Mouse (Mus musculus): ENCODE measurements around the gene Nuak2. TPM values are rescaled to one million over a fixed set of nuclear protein-coding genes. Genes with fewer than 3 reads are reported as not detected.

Nuak2 gene
- polyA plus RNA-seq, 1 experiment from 2014 or later = 2.3 TPM

DNA sequence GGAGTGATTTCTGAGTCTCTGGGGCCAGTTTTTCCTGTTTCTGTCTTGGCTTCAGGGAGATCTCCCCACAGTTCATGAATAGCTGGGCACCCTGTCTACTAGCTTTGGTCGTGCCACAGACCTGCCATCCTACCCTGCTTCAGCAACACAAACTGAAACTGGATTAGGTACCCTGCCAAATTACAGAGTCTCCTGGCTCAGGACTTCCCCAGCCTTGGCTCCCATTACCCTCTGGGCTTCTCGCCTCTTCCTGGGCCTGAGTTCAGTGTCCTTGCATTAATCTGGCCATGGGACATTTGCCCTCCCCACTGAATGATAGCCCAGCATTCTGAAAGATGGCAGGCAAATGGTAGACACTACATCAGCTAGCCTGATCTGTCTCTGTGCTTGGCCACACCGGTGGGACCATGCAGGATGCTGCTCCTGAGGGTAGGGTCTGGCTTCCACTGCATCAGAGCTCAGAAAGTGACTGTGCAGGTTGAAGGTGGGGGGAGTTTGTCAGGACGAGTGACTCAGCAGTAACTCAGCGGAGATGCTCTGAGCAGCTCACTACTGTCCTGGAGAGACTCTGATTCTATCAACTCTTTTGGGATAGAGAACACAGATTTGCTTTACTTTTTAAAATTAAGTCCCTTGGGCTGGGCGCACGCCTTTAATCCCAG, 49.1 kb downstream of the Nuak2 start:
- Histone ChIP-seq H3K9ac (ENCODE audit: low read depth, low read length) (no peak overlapping the region), H3K4me2 (replicated peaks; ENCODE audit: low read depth, low read length) (no peak overlapping the region), H3K4me1 (ENCODE audit: control insufficient read depth, insufficient read depth, low read length) (no peaks in the 10 kb centered on the region), H3K27me3 (ENCODE audit: control insufficient read depth, insufficient read depth, low read length) (no peaks in the 10 kb centered on the region), H3K4me3 (ENCODE audit: low read length) (no peak overlapping the region), H3K36me3 (ENCODE audit: control insufficient read depth, insufficient read depth, low read length) (peaks cover 16% of the 10 kb centered on the region), H3K27ac (ENCODE audit: low read depth, low read length) (no peak overlapping the region), H3K9me3 (ENCODE audit: control insufficient read depth, low read length) (no peaks in the 10 kb centered on the region)
- 94% methylated on average over 7 of the region's 7 CpGs for WGBS
- ATAC-seq (ENCODE audit: low FRiP score, low TSS enrichment) = no peak

DNA sequence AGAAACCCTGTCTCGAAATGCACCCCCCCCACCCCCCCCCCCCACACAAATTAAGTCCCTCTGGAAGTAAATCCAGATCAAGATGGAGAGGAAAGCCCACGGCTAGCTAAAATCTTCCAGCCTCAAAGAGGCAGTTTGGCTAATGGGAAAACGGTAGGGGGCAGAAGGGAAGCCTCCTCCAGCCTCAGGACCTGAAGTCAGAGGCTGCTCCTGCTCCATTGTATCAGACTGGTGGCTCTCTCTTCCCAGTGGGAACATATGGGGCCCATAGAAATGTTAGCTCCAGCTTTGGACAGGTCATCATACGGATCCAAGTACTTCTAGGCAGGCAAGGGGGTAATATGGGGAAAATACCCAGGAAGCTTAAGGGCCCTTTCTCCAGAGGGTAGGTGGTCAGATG, 49.7 kb downstream of the Nuak2 start:
- Histone ChIP-seq H3K27me3 (ENCODE audit: control insufficient read depth, insufficient read depth, low read length) (no peaks in the 10 kb centered on the region), H3K36me3 (ENCODE audit: control insufficient read depth, insufficient read depth, low read length) (peaks cover 10% of the 10 kb centered on the region), H3K9me3 (ENCODE audit: control insufficient read depth, low read length) (no peaks in the 10 kb centered on the region), H3K9ac (ENCODE audit: low read depth, low read length) (no peak overlapping the region), H3K4me2 (replicated peaks; ENCODE audit: low read depth, low read length) (no peak overlapping the region), H3K4me1 (ENCODE audit: control insufficient read depth, insufficient read depth, low read length) (no peaks in the 10 kb centered on the region; the same call in 1 of the 2 replicates), H3K27ac (ENCODE audit: low read depth, low read length) (no peak overlapping the region), H3K4me3 (ENCODE audit: low read length) (no peak overlapping the region)
- ATAC-seq (ENCODE audit: low FRiP score, low TSS enrichment) = no peak
- WGBS = 72% methylated on average over 4 of the region's 4 CpGs

DNA sequence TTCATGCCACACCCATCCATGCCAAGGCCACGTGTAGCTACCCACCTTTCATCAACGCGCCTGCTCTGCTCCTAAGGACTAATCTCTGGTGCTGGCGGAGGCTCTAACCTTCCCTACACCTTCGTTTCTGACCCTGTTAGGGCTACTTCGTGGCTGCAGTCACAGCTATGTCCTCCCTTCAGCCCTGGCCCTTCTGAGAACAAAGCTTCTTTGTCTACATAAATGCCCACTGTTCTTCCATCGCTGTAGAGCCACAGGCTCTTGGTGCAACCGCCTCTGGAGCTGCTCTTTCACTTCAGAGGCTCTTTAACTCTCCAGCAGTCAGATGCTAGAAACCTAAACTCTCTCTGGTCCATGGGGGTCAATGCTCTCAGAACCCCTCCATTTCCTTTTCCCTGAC, 50.3 kb downstream of the Nuak2 start:
- Histone ChIP-seq H3K27ac (ENCODE audit: low read depth, low read length) (no peak overlapping the region), H3K4me3 (ENCODE audit: low read length) (no peak overlapping the region), H3K27me3 (ENCODE audit: control insufficient read depth, insufficient read depth, low read length) (no peaks in the 10 kb centered on the region), H3K4me2 (replicated peaks; ENCODE audit: low read depth, low read length) (no peak overlapping the region), H3K9ac (ENCODE audit: low read depth, low read length) (no peak overlapping the region), H3K9me3 (ENCODE audit: control insufficient read depth, low read length) (no peaks in the 10 kb centered on the region), H3K36me3 (ENCODE audit: control insufficient read depth, insufficient read depth, low read length) (peaks cover 4% of the 10 kb centered on the region), H3K4me1 (ENCODE audit: control insufficient read depth, insufficient read depth, low read length) (peaks cover under 1% of the 10 kb centered on the region; the same call in 1 of the 2 replicates)
- 82% methylated on average over 8 of the region's 8 CpGs for WGBS
- no peak for ATAC-seq (ENCODE audit: low FRiP score, low TSS enrichment)

DNA sequence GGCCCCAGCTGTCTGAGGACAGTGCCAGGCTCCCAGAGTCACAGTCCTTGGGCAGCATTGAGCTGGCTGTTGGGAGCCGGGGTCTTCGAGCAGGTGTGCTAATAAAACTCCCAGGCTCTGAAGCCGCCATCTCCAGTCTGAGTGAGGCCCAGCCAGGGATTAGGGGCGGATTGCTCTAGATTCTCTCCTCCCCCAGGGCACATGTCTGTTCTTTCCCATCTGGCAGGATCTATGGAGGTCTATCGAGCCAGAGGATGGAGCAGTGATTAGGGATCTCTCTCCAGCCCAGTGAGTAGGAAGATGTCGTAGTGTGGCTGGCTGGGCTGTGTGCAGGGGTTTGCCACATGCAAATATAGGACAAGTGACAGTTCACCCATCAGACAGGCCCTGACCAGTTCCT, 51.0 kb downstream of the Nuak2 start:
- peaks cover 8% of the 10 kb centered on the region; the same call in 1 of the 2 replicates for H3K4me1 ChIP-seq (ENCODE audit: control insufficient read depth, insufficient read depth, low read length)
- no peak overlapping the region for H3K4me2 ChIP-seq (replicated peaks; ENCODE audit: low read depth, low read length)
- H3K27ac ChIP-seq (ENCODE audit: low read depth, low read length) = no peak overlapping the region
- no peaks in the 10 kb centered on the region for H3K9me3 ChIP-seq (ENCODE audit: control insufficient read depth, low read length)
- ATAC-seq (ENCODE audit: low FRiP score, low TSS enrichment) = no peak
- no peak overlapping the region for H3K9ac ChIP-seq (ENCODE audit: low read depth, low read length)
- WGBS = 75% methylated on average over 6 of the region's 6 CpGs
- no peaks in the 10 kb centered on the region for H3K27me3 ChIP-seq (ENCODE audit: control insufficient read depth, insufficient read depth, low read length)
- no peak overlapping the region for H3K4me3 ChIP-seq (ENCODE audit: low read length)
- H3K36me3 ChIP-seq (ENCODE audit: control insufficient read depth, insufficient read depth, low read length) = no peaks in the 10 kb centered on the region; the same call in 1 of the 2 replicates

DNA sequence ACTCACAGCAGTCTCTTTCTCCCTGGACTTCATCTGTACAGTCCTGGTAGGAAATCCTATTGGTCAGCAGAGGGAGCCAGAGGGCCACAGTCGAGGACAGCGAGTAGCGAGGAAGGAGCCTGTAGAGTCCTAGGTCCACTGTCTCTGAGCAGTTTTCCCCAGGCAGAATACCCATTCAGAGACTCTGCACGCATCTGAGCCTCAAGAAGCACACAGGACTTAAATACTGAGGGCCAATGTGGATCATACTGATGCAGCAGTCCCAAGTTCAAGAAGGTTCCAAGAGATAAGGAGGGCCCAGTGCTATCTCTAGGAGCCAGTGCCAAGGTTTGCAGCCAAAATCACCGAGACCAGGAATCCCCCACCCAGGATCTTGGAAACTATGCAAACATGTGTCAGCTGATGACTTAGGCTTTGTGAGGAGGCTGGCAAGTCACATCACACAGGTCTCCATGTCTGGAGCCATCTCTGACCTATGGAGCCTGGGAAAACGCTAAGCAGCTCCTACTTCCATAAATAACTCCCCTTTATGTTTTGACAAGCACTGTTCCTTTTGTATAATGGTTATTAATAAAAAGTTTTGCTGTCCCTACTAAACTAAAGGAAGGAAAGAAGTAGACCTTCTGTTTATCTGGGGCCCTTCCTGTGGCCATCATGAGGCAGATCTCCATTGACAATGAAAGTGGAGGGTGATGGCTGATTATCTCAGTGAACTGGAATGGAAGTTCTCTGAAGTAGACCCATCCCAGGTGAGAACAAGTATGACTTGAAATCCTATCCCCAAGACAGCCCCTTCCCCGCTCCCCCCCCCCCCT, 52.0 kb downstream of the Nuak2 start:
- WGBS = 28% methylated on average over 7 of the region's 7 CpGs
- no peak overlapping the region for H3K4me3 ChIP-seq (ENCODE audit: low read length)
- H3K9me3 ChIP-seq (ENCODE audit: control insufficient read depth, low read length) = no peaks in the 10 kb centered on the region
- peaks cover 17% of the 10 kb centered on the region for H3K4me1 ChIP-seq (ENCODE audit: control insufficient read depth, insufficient read depth, low read length)
- no peak overlapping the region for H3K4me2 ChIP-seq (replicated peaks; ENCODE audit: low read depth, low read length)
- H3K9ac ChIP-seq (ENCODE audit: low read depth, low read length) = no peak overlapping the region
- ATAC-seq (ENCODE audit: low FRiP score, low TSS enrichment) = peak; percentile 86
- no peaks in the 10 kb centered on the region; the same call in 1 of the 2 replicates for H3K36me3 ChIP-seq (ENCODE audit: control insufficient read depth, insufficient read depth, low read length)
- no peaks in the 10 kb centered on the region for H3K27me3 ChIP-seq (ENCODE audit: control insufficient read depth, insufficient read depth, low read length)
- H3K27ac ChIP-seq (ENCODE audit: low read depth, low read length) = no peak overlapping the region

DNA sequence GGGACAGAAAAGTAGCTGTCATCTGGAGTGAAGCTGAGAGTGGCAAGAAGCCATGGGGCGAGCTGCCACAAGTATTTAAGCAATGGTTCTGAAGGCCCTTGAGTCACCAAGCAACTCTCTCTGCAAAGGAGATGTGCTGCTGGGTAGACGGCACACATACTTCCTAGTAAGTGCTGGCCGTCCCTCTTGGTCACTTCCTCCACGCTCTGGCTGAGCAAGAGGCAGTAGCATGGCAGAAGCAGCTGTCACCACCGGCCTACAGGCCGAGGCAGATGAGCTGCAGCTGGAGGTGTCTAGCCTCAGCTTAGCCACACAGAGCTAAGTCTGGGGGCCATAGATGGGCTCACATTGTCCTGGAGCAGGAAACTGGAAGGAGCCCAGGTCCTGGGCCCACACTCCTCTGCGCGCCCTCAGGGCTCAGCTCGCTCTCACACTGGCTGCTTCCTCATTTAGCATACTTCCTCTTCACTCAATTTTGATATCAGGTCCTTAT, 54.8 kb downstream of the Nuak2 start:
- H3K36me3 ChIP-seq (ENCODE audit: control insufficient read depth, insufficient read depth, low read length) = no peaks in the 10 kb centered on the region; the same call in 1 of the 2 replicates
- H3K27me3 ChIP-seq (ENCODE audit: control insufficient read depth, insufficient read depth, low read length) = no peaks in the 10 kb centered on the region
- no peak overlapping the region for H3K9ac ChIP-seq (ENCODE audit: low read depth, low read length)
- H3K9me3 ChIP-seq (ENCODE audit: control insufficient read depth, low read length) = no peaks in the 10 kb centered on the region
- H3K27ac ChIP-seq (ENCODE audit: low read depth, low read length) = no peak overlapping the region
- WGBS = 55% methylated on average over 9 of the region's 9 CpGs
- no peak overlapping the region for H3K4me2 ChIP-seq (replicated peaks; ENCODE audit: low read depth, low read length)
- no peak for ATAC-seq (ENCODE audit: low FRiP score, low TSS enrichment)
- peaks cover 26% of the 10 kb centered on the region for H3K4me1 ChIP-seq (ENCODE audit: control insufficient read depth, insufficient read depth, low read length)
- H3K4me3 ChIP-seq (ENCODE audit: low read length) = no peak overlapping the region

DNA sequence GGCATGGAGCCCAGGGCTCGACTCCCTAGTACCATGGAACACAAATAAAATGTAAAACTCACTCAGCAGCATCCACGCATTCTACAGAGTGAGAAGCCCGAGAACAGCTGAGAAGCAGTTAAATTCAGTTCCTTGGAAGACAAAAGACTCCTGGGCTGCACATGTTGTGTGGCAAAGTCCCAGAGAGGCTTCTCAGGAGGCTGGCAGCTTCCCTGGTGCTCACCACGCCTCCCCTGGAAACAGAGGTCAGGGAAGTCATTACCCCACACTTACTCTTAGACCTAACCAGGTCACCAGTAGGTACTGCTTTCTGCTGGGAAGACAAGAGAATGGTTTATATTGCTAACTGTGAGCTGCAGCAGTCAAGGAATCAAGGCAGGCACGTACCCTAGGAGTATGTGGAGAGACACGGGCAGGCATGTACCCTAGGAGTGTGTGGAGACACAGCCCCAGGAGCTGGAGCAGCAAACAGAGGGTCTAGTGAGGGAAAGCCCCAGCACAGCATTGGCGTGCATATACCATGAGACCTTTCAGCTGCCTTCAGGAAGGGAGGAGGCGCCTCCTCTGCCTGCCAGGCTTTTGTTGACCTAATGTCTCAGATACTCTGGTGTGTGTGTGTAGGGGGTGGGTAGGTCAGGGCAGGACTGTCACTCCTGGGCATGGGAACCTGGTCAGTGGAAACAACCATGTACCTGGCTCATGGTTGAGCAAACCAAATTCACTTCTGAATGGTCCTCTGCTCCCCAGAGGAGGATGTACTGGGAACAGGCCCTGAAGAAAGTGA, 55.6 kb downstream of the Nuak2 start:
- H3K4me1 ChIP-seq (ENCODE audit: control insufficient read depth, insufficient read depth, low read length) = peaks cover 34% of the 10 kb centered on the region
- no peak overlapping the region for H3K4me2 ChIP-seq (replicated peaks; ENCODE audit: low read depth, low read length)
- H3K9ac ChIP-seq (ENCODE audit: low read depth, low read length) = 0 out of 2 replicates have a peak overlapping the region, but pooled peaks have one; percentile 4
- no peak for ATAC-seq (ENCODE audit: low FRiP score, low TSS enrichment)
- H3K4me3 ChIP-seq (ENCODE audit: low read length) = no peak overlapping the region
- no peaks in the 10 kb centered on the region; the same call in 1 of the 2 replicates for H3K36me3 ChIP-seq (ENCODE audit: control insufficient read depth, insufficient read depth, low read length)
- no peaks in the 10 kb centered on the region for H3K27me3 ChIP-seq (ENCODE audit: control insufficient read depth, insufficient read depth, low read length)
- WGBS = 50% methylated on average over 8 of the region's 8 CpGs
- H3K27ac ChIP-seq (ENCODE audit: low read depth, low read length) = no peak overlapping the region
- H3K9me3 ChIP-seq (ENCODE audit: control insufficient read depth, low read length) = no peaks in the 10 kb centered on the region

DNA sequence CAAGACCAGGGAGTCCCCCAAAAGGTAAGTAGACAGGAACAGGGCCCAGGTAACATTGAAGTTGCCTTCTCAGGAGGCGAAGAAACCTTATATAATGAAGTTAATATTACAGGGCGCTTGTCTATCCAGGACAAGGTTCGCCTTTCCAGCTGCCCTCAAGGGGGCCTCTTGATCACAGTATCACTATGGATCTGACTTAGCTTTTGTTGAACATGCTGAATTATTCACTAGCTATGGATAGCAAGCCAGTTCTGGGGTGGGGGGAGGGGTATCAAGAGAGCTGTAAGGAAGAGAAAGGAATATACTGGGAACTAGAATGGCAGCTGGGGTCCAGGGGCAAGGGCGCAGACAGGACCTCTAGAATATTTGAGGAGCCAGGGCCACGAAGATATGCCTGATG, 56.4 kb downstream of the Nuak2 start:
- peaks cover 43% of the 10 kb centered on the region for H3K4me1 ChIP-seq (ENCODE audit: control insufficient read depth, insufficient read depth, low read length)
- no peak overlapping the region for H3K4me3 ChIP-seq (ENCODE audit: low read length)
- no peak overlapping the region for H3K4me2 ChIP-seq (replicated peaks; ENCODE audit: low read depth, low read length)
- ATAC-seq (ENCODE audit: low FRiP score, low TSS enrichment) = no peak
- H3K27me3 ChIP-seq (ENCODE audit: control insufficient read depth, insufficient read depth, low read length) = no peaks in the 10 kb centered on the region
- no peak overlapping the region for H3K9ac ChIP-seq (ENCODE audit: low read depth, low read length)
- no peak overlapping the region for H3K27ac ChIP-seq (ENCODE audit: low read depth, low read length)
- 83% methylated on average over 5 of the region's 5 CpGs for WGBS
- no peaks in the 10 kb centered on the region for H3K9me3 ChIP-seq (ENCODE audit: control insufficient read depth, low read length)
- no peaks in the 10 kb centered on the region; the same call in 1 of the 2 replicates for H3K36me3 ChIP-seq (ENCODE audit: control insufficient read depth, insufficient read depth, low read length)

Data from kidney, embryonic 14.5 days (tissue).